Mouse (Mus musculus) layer of hippocampus, postnatal 36 days (tissue): ENCODE data around the gene Iqub. TPM values are rescaled to one million over a fixed set of nuclear protein-coding genes. Genes with fewer than 3 reads are reported as not detected.

Experiments
- DNase-seq, 2 experiments: peaks; one replicate each; pipeline ENCODE4 v3.0.0; 2022
- total RNA-seq, 2 experiments: library from RNA; stranded (reverse); gene quantifications; 2 replicates each; pipeline ENCODE4 v1.2.3; 2021

The Iqub gene
- total RNA-seq: 1 to 10 TPM; 2.2 to 2.5 TPM

GRCm38 (mm10) chr6:24514552-24515284, at the start of gene Iqub:
Gene Iqub (minus strand): TSS chr6:24515067.
- DNase-seq: peak; percentile 84 to 85

- peak; percentile 25 to 31 for DNase-seq
These were observed 49.2 kb upstream of the Iqub start for GRCm38 (mm10) chr6:24564081-24564480.

- no peak for DNase-seq
These were observed 40.6 kb upstream of the Iqub start for GRCm38 (mm10) chr6:24555488-24555887.

GRCm38 (mm10) chr6:24554427-24555086, 39.7 kb upstream of the Iqub start:
- no peak for DNase-seq

- no peak for DNase-seq
These were observed 37.2 kb upstream of the Iqub start for GRCm38 (mm10) chr6:24552046-24552445.

GRCm38 (mm10) chr6:24549801-24550200, 34.9 kb upstream of the Iqub start:
- DNase-seq: no peak

- DNase-seq: no peak
These were observed 32.0 kb upstream of the Iqub start for GRCm38 (mm10) chr6:24546716-24547420.

GRCm38 (mm10) chr6:24543119-24543591, 28.3 kb upstream of the Iqub start:
- DNase-seq: no peak

GRCm38 (mm10) chr6:24542393-24542792, 27.5 kb upstream of the Iqub start:
- DNase-seq: no peak

- DNase-seq: no peak
These were observed 25.2 kb upstream of the Iqub start for GRCm38 (mm10) chr6:24540106-24540505.

GRCm38 (mm10) chr6:24538435-24538834, 23.6 kb upstream of the Iqub start:
- no peak for DNase-seq

- no peak for DNase-seq
These were observed 17.9 kb upstream of the Iqub start for GRCm38 (mm10) chr6:24532804-24533203.

GRCm38 (mm10) chr6:24530711-24531420, 16.0 kb upstream of the Iqub start:
- no peak for DNase-seq

- peak in 1 of 2 experiments; percentile 28 for DNase-seq
These were observed 15.3 kb upstream of the Iqub start for GRCm38 (mm10) chr6:24530166-24530565.

- DNase-seq: no peak
These were observed 13.1 kb upstream of the Iqub start, which contains the start of gene Asb15 for GRCm38 (mm10) chr6:24528064-24528243. Gene Asb15 (plus strand): TSS chr6:24528144.

- peak; percentile 85 to 88 for DNase-seq
These were observed 12.5 kb upstream of the Iqub start, which contains the start of gene Ndufa5 for GRCm38 (mm10) chr6:24527155-24528063. Gene Ndufa5 (minus strand): TSS chr6:24528013.

- no peak for DNase-seq
These were observed 10.8 kb upstream of the Iqub start for GRCm38 (mm10) chr6:24525705-24526104.

- DNase-seq: no peak
These were observed 1.3 kb upstream of the Iqub start for GRCm38 (mm10) chr6:24516197-24516596.

- DNase-seq: no peak
These were observed 10.7 kb downstream of the Iqub start for GRCm38 (mm10) chr6:24504141-24504540.

GRCm38 (mm10) chr6:24490341-24490740, 24.5 kb downstream of the Iqub start:
- DNase-seq: no peak

- DNase-seq: no peak
These were observed 28.3 kb downstream of the Iqub start for GRCm38 (mm10) chr6:24486530-24486929.
